Mouse (Mus musculus): ENCODE measurements around the gene Hmcn2.

The Hmcn2 gene

GRCm38 (mm10) chr2:31314007-31314465 lies at the start of gene Hmcn2:
Gene Hmcn2, plus strand, starts transcription at chr2:31314415.
- CTCF ChIA-PET: no interaction called here

GRCm38 (mm10) chr2:31267447-31267846 lies 46.8 kb upstream of the Hmcn2 start:
- CTCF ChIA-PET: no interaction called here

- CTCF ChIA-PET: interaction anchor here (0.7 kb wide), 1 partner anchor 169 kb away, joined by 4 read pairs; no protein-coding TSS in a partner anchor
Observed at GRCm38 (mm10) chr2:31268631-31269030, 45.6 kb upstream of the Hmcn2 start.

GRCm38 (mm10) chr2:31269188-31269587 lies 45.0 kb upstream of the Hmcn2 start:
- CTCF ChIA-PET: no interaction called here

- CTCF ChIA-PET: interaction anchor here (0.6 kb wide), 1 partner anchor 53 kb away, joined by 3 read pairs; no protein-coding TSS in a partner anchor
Observed at GRCm38 (mm10) chr2:31269847-31270246, 44.4 kb upstream of the Hmcn2 start.

- CTCF ChIA-PET: interaction anchor here (0.5 kb wide), 1 partner anchor 18 kb away, joined by 4 read pairs; no protein-coding TSS in a partner anchor
Observed at GRCm38 (mm10) chr2:31270470-31270869, 43.7 kb upstream of the Hmcn2 start.

- CTCF ChIA-PET: interaction anchor here (0.5 kb wide), 1 partner anchor 19 kb away, joined by 4 read pairs; no protein-coding TSS in a partner anchor
Observed at GRCm38 (mm10) chr2:31271071-31271470, 43.1 kb upstream of the Hmcn2 start.

- CTCF ChIA-PET: no interaction called here
Observed at GRCm38 (mm10) chr2:31274993-31275392, 39.2 kb upstream of the Hmcn2 start.

GRCm38 (mm10) chr2:31277810-31278209 lies 36.4 kb upstream of the Hmcn2 start:
- CTCF ChIA-PET: no interaction called here

GRCm38 (mm10) chr2:31278483-31278882 lies 35.7 kb upstream of the Hmcn2 start:
- CTCF ChIA-PET: no interaction called here

- CTCF ChIA-PET: no interaction called here
Observed at GRCm38 (mm10) chr2:31281138-31281537, 33.1 kb upstream of the Hmcn2 start.

- CTCF ChIA-PET: no interaction called here
Observed at GRCm38 (mm10) chr2:31282266-31282665, 31.9 kb upstream of the Hmcn2 start.

- CTCF ChIA-PET: no interaction called here
Observed at GRCm38 (mm10) chr2:31282880-31283279, 31.3 kb upstream of the Hmcn2 start.

GRCm38 (mm10) chr2:31284531-31284930 lies 29.7 kb upstream of the Hmcn2 start:
- CTCF ChIA-PET: no interaction called here

GRCm38 (mm10) chr2:31291421-31291820 lies 22.8 kb upstream of the Hmcn2 start:
- CTCF ChIA-PET: interaction anchor here (0.7 to 1.7 kb wide), 3 partner anchors 96 to 747 kb away, joined by 3 to 6 read pairs (median 3); no protein-coding TSS in a partner anchor

- CTCF ChIA-PET: interaction anchor here (1.0 kb wide), 1 partner anchor 97 kb away, joined by 3 read pairs; no protein-coding TSS in a partner anchor
Observed at GRCm38 (mm10) chr2:31294985-31295384, 19.2 kb upstream of the Hmcn2 start.

GRCm38 (mm10) chr2:31296395-31296794 lies 17.8 kb upstream of the Hmcn2 start:
- CTCF ChIA-PET: no interaction called here

GRCm38 (mm10) chr2:31297602-31298268 lies 16.5 kb upstream of the Hmcn2 start:
- CTCF ChIA-PET: no interaction called here

- CTCF ChIA-PET: interaction anchor here (0.7 to 0.9 kb wide), 2 partner anchors 9 to 12 kb away, joined by 3 to 10 read pairs; no protein-coding TSS in a partner anchor
Observed at GRCm38 (mm10) chr2:31298814-31299213, 15.4 kb upstream of the Hmcn2 start.

GRCm38 (mm10) chr2:31299266-31299665 lies 14.9 kb upstream of the Hmcn2 start:
- CTCF ChIA-PET: interaction anchor here (0.6 to 0.9 kb wide), 5 partner anchors 10 to 352 kb away, joined by 3 to 10 read pairs (median 3); no protein-coding TSS in a partner anchor

GRCm38 (mm10) chr2:31299996-31300395 lies 14.2 kb upstream of the Hmcn2 start:
- CTCF ChIA-PET: interaction anchor here (0.6 kb wide), 2 partner anchors 154 to 245 kb away, joined by 3 to 5 read pairs; no protein-coding TSS in a partner anchor

- CTCF ChIA-PET: interaction anchor here (0.7 kb wide), 1 partner anchor 309 kb away, joined by 6 read pairs; no protein-coding TSS in a partner anchor
Observed at GRCm38 (mm10) chr2:31303177-31303576, 11.0 kb upstream of the Hmcn2 start.

- CTCF ChIA-PET: no interaction called here
Observed at GRCm38 (mm10) chr2:31304191-31304590, 10.0 kb upstream of the Hmcn2 start.

All from spleen, embryonic (tissue).